Mouse (Mus musculus) skeletal muscle tissue, adult 2 months (tissue): ENCODE results near the gene Cfdp1.
"Not testable (repeated sequence)": the region's sequence is repeated elsewhere in the genome, so short reads cannot be mapped to it uniquely, and the experiment has no call there.

Source experiments
- DNase-seq: peaks from one replicate; pipeline ENCODE4 v3.0.0-alpha.2; 2012; ENCODE audit warnings: low read depth, low spot score

Cfdp1 gene

GRCm38 (mm10) chr8:111855977-111856376 lies 1.9 kb upstream of the Cfdp1 start:
- DNase-seq = no peak

DNA sequence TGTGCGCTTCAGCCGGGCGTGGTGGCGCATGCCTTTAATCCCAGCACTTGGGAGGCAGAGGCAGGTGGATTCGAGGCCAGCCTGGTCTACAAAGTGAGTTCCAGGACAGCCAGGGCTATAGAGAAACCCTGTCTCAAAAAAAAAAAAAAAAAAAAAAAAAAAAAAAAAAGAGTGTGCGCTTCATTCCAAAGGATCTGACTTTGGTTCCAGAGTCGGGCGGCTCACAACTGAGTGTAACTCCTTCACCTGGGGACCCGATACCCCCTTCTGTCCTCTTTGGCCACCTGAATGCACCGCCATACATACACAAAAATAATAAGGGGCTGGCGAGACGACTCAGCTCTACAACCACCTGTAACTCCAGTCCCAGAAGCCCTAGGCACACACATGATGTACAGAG lies 872 bp downstream of the Cfdp1 start:
- not testable (repeated sequence) for DNase-seq

DNA sequence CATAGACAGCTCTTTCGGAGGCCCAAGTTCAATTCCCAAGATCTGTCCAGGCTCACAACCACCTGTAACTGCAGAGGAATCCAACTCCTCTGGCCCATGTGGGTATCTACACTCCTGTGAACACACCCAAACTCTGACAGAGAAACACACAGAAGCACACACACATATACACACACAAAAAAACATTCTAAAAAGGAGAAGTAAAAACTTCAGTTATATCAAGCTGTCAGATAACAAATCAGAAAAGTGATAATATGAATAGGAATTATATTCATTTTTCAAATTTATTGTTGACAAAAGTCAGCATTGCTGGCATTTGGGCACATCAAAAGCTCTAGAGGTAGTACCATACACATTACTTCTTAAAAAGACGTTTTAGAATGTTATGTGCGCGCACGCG lies 7.3 kb downstream of the Cfdp1 start:
- DNase-seq = no peak

GRCm38 (mm10) chr8:111835540-111835939 lies 18.6 kb downstream of the Cfdp1 start:
- no peak for DNase-seq

GRCm38 (mm10) chr8:111834011-111834410 lies 20.1 kb downstream of the Cfdp1 start:
- peak; percentile 46 for DNase-seq

- no peak for DNase-seq
These were observed 21.1 kb downstream of the Cfdp1 start for GRCm38 (mm10) chr8:111832983-111833382.

- DNase-seq = no peak
These were observed 22.1 kb downstream of the Cfdp1 start for GRCm38 (mm10) chr8:111831996-111832395.

- DNase-seq = no peak
These were observed 25.5 kb downstream of the Cfdp1 start for GRCm38 (mm10) chr8:111828595-111828994.

GRCm38 (mm10) chr8:111825219-111825618 lies 28.9 kb downstream of the Cfdp1 start:
- peak; percentile 21 for DNase-seq

DNA sequence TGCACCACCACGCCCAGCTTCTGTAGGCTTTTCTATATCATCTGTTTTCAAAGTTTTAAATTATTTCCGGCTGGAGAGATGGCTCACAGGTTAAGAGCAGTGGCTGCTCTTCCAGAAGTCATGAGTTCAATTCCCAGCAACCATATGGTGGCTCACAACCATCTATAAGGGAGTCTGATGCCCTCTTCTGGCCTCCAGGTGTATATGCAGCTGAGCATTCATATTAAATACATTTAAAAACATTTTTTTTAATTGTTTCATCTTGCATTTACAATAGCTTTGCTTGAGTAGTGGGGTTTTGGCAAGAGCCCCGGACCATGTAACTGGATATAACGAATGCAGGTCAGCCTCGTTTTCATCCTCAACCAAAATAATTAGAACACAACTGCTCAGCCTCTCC lies 29.8 kb downstream of the Cfdp1 start:
- DNase-seq = no peak

DNA sequence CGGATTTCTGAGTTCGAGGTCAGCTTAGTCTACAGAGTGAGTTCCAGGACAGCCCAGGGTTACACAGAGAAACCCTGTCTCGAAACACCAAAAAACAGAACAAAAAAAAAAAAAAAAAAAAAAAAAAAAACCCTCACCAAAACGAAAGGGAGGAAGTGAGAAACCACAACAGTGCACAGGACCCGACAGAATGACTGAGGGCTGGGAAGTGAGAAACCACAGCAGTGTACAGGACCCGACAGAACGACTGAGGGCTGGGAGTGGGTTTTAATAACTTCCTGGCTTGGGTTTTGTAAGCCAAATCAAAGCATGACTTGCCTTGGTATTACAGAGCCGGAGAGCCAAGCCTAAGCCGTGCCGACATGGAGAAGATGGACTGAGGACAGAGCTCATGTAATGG lies 32.9 kb downstream of the Cfdp1 start:
- peak; percentile 41 for DNase-seq

DNA sequence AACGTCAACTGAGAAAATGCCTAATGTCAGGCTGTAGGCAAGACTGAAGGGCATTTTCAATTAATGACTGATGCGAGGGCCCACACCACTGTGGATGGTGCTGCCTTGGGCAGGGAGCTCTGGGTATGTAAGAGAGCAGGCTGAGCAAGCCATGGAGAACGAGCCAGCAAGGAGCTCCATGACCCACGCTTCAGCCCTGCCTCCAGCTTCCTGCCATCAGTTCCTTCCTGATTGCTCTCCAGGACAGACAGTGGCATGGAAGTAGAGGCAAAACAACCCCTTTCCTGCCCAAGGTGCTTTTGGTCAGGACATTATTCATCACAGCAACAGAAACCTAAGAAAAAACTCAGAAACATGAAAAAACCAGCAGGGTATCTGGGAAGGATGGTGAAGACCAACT lies 33.4 kb downstream of the Cfdp1 start:
- DNase-seq = no peak

DNA sequence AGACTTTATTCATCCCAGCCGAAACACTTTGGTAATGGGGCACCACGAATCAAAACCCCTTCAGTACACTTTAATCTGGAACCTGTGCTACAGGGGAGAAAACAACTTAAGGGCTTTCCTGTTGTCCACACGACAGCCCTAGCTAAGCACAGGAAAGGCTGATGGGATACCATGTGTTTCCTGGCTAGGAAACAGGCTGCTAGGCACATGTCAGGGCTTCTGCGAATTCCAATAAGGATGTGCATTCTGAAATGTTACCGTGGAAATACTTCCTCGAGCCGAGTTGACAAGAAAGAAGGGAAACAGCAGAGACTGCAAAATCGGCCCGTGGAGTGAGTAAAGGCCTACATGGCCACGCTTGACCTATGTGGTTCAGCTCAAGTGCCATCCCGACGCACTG lies 34.1 kb downstream of the Cfdp1 start:
- no peak for DNase-seq

- no peak for DNase-seq
These were observed 35.5 kb downstream of the Cfdp1 start for GRCm38 (mm10) chr8:111818556-111818955.

DNA sequence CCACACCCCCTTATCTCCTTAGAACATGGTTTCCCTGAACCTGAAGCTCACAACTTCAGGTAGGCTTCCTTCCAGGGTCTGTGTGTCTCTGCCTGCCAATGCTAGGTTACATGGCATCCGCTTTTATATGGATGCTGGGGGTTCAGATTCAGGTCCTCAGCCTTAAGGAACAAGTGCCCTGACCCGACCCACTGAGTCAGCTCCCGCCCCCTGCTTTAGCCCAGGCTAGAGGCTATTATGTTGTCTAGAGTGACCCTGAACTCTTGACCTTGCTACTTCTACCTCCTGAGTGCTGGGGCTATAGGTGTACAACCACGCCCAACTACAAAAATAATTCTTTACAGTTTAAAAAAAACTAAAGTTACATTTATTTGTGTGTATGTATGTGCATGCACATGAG lies 39.0 kb downstream of the Cfdp1 start:
- no peak for DNase-seq

- no peak for DNase-seq
These were observed 40.3 kb downstream of the Cfdp1 start for GRCm38 (mm10) chr8:111813818-111814217.

DNA sequence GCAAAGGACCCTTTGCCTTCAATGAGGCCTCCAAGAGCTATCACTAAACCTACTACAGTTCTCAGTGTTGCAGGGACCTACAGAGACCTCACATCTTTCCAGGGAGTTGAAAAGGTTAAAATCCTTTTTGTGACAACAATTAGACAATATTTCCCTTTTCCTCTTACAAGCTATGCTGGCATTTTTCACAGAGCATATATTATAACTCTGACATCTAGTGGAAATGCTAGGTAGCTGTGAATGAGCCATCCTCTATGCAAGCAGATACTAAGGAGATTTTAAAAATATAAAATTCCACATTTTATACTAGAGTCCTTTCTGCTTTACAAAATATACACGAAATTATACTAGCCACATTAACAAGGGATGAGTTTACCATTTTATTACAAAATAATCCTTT lies 41.3 kb downstream of the Cfdp1 start:
- no peak for DNase-seq

- no peak for DNase-seq
These were observed 43.3 kb downstream of the Cfdp1 start for GRCm38 (mm10) chr8:111810656-111811336.

DNA sequence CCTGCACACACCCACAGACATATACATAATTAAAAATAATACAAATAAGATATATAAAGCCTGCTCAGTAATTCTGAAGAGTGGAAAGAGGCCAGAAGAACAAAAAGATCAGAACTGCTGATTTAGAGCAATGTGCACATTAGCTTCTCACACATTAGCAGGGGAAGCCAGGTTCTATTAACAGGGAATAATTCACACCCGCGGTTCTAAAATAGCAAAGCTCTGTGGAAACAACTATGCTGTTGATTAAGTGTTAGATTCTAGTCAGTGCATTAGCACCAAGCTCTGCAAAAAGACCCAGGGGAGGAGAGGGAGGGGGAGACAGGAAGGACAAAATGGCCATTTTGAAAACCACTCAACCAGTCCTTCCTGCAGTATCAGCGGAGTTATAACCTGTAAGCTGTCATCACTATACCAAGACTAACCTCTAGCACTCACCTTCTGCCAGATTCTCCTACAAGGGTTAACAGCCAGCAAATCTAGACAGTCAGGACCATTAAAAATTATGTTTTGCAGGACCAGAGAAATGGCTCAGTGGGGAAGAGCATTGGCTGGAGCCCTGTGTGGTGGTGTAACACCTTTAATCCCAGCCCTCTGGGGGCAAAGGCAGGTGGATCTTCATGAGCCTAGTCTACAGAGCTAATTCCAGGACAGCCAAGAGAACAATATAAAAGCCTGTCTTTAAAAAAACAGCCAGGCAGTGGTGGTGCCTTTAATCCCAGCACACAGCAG lies 45.0 kb downstream of the Cfdp1 start:
- DNase-seq = no peak

- DNase-seq = no peak
These were observed 46.1 kb downstream of the Cfdp1 start for GRCm38 (mm10) chr8:111808006-111808405.

DNA sequence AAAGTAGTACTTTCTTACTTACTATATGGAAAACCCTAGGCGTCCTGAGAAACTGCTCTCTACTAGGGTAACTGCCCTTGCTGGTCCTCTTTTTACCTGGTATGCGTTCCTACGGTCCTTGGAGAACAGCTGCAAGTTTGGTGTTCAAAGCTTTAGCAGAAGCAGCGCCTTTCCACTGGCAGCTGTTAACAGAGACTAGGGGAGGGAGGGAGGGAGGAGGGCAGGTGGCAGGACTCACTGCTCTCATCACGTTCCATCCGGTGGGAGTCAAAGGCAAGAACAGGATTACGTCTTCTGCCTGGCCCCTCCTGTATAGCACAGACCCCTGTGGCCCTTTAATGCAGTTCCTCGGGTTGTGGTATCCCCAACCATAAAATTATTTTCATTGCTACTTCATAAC lies 50.7 kb downstream of the Cfdp1 start:
- DNase-seq = no peak

GRCm38 (mm10) chr8:111802256-111802655 lies 51.8 kb downstream of the Cfdp1 start:
- DNase-seq = no peak

GRCm38 (mm10) chr8:111801456-111801855 lies 52.6 kb downstream of the Cfdp1 start:
- DNase-seq = no peak
